9 mouse cellular contexts compared by ENCODE assay signal in genomic region chr9:50841079-50841789, GRCm38 (mm10). TPM values are rescaled to one million over a fixed set of nuclear protein-coding genes. Genes with fewer than 3 reads are reported as not detected.
A peak's percentile ranks its signal among the peaks of the same experiment; 100 is the strongest.
DNase-seq lines count a peak whose midpoint lies in the region; ATAC-seq lines count a peak whose summit lies in the region.
"Had no signal": no experiment of that assay in that cellular context is flagged by ENCODE, and none has a peak within 500 bp of the region (broad histone marks: within the 10 kb centered on the region; RNA-seq: fewer than 3 reads in every experiment).

No protein-coding gene starts in this region.

- H3K36me3 ChIP-seq in midbrain, embryonic 14.5 days (ENCODE audit: control insufficient read depth, insufficient read depth, low read length), result peaks cover 25% of the 10 kb centered on the region

- H3K27ac ChIP-seq in midbrain, embryonic 14.5 days (replicated peaks; ENCODE audit: low read depth, low read length), result no peak overlapping the region

- H3K4me1 ChIP-seq in midbrain, embryonic 14.5 days (ENCODE audit: control insufficient read depth, insufficient read depth, low read length), result no peaks in the 10 kb centered on the region

- H3K27me3 ChIP-seq in midbrain, embryonic 14.5 days (ENCODE audit: control insufficient read depth, insufficient read depth, low read length), result no peaks in the 10 kb centered on the region

- no peak overlapping the region for H3K4me2 ChIP-seq in midbrain, embryonic 14.5 days (ENCODE audit: low read length)

- WGBS in midbrain, embryonic 14.5 days, result 90% methylated on average over 13 of the region's 13 CpGs

- no peak overlapping the region for H3K9ac ChIP-seq in midbrain, embryonic 14.5 days (replicated peaks; ENCODE audit: low read length)
- H3K9ac ChIP-seq: forebrain, postnatal 0 days had no signal

- no peaks in the 10 kb centered on the region for H3K9me3 ChIP-seq in midbrain, embryonic 14.5 days (ENCODE audit: control insufficient read depth, low read length)

- DNase-seq in cerebellum, adult 11 months, result peak; percentile 46
- DNase-seq in cerebellum, adult 8-10 months, result no peak
- DNase-seq in brain, adult 2 months (ENCODE audit: low read depth, low spot score), result peak; percentile 84
- peak; percentile 23 for DNase-seq in heart, postnatal 4 days
- no peak for DNase-seq in midbrain, embryonic 14.5 days
- no peak for DNase-seq in kidney, postnatal 36 days
- no peak for DNase-seq in frontal cortex, postnatal 36 days (ENCODE audit: low spot score in 2 of 2)
- DNase-seq: forebrain, postnatal 0 days had no signal

- peak; percentile 90 for ATAC-seq in megakaryocyte, adult 5-6 weeks (ENCODE audit: poor library complexity, severe bottlenecking)
- ATAC-seq in midbrain, embryonic 14.5 days (ENCODE audit: low FRiP score, low TSS enrichment), result no peak
- ATAC-seq: forebrain, postnatal 0 days had no signal

- H3K4me3 ChIP-seq in midbrain, embryonic 14.5 days (replicated peaks; ENCODE audit: low read depth, low read length), result no peak overlapping the region

RNA-seq across cellular contexts. Expression of gene Ppp2r1b, which starts 3.9 kb away (rescaled TPM):
- total RNA-seq in heart, postnatal 4 days (2021), result 10 to 100 TPM; 24.0 to 29.8 TPM
- 17.8 and 18.7 TPM in 2 replicates for total RNA-seq in megakaryocyte, adult 5-6 weeks (2015)
- 24.0 and 26.6 TPM in 2 replicates for total RNA-seq in megakaryocyte, adult 5-6 weeks (2017)
- 31.3 and 47.8 TPM in 2 replicates for polyA plus RNA-seq in midbrain, embryonic 14.5 days (2014; fragmentation: Nextera tagmentation; extraction: Ambion mirVana)

Comparison
In these comparisons a context has a peak if more than half of its experiments do, and no peak if none do; other contexts are left out.
1. DNase-seq: peak in cerebellum, adult 11 months (single experiment), brain, adult 2 months (single experiment) and heart, postnatal 4 days (single experiment); none in cerebellum, adult 8-10 months (single experiment), midbrain, embryonic 14.5 days (single experiment), kidney, postnatal 36 days (0 of 2) and frontal cortex, postnatal 36 days (0 of 2).